Mouse (Mus musculus): ENCODE data around the gene Srsf4. TPM values are rescaled to one million over a fixed set of nuclear protein-coding genes. Genes with fewer than 3 reads are reported as not detected.

Srsf4 gene
- 28.7 and 30.6 TPM in 2 replicates for polyA plus RNA-seq (2012; rRNA removed; ENCODE audit: low replicate concordance)

GRCm38 (mm10) chr4:131873293-131874168 lies at the start of gene Srsf4:
TSS of gene Srsf4 (plus strand) at chr4:131873617.

GRCm38 (mm10) chr4:131837872-131838524 lies 35.4 kb upstream of the Srsf4 start, which contains the start of gene Ptpru:
TSS of gene Ptpru (minus strand) at chr4:131838288.

GRCm38 (mm10) chr4:131843290-131843743 lies 30.1 kb upstream of the Srsf4 start, which contains the start of gene Mecr:
TSS of gene Mecr (plus strand) at chr4:131843470.

GRCm38 (mm10) chr4:131921461-131922346 lies 48.3 kb downstream of the Srsf4 start, which contains the start of gene Tmem200b:
TSS of gene Tmem200b (plus strand) at chr4:131921771.

Other genes starting within 250 kb of the Srsf4 start
- 6.2 and 7.6 TPM in 2 replicates for gene Ptpru, start 35.3 kb upstream of the Srsf4 start, polyA plus RNA-seq (2012; rRNA removed; ENCODE audit: low replicate concordance)
- 78.1 and 81.8 TPM in 2 replicates for gene Mecr, start 30.1 kb upstream of the Srsf4 start, polyA plus RNA-seq (2012; rRNA removed; ENCODE audit: low replicate concordance)
- gene Tmem200b, start 48.2 kb downstream of the Srsf4 start, polyA plus RNA-seq (2012; rRNA removed; ENCODE audit: low replicate concordance): 13.3 and 34.7 TPM in 2 replicates
- gene Gm10300, start 201.1 kb downstream of the Srsf4 start, polyA plus RNA-seq (2012; rRNA removed; ENCODE audit: low replicate concordance): 0.12 and 0.14 TPM in 2 replicates
- 23.8 and 31.9 TPM in 2 replicates for gene Epb41, start 201.7 kb downstream of the Srsf4 start, polyA plus RNA-seq (2012; rRNA removed; ENCODE audit: low replicate concordance)